In the genomic region with DNA sequence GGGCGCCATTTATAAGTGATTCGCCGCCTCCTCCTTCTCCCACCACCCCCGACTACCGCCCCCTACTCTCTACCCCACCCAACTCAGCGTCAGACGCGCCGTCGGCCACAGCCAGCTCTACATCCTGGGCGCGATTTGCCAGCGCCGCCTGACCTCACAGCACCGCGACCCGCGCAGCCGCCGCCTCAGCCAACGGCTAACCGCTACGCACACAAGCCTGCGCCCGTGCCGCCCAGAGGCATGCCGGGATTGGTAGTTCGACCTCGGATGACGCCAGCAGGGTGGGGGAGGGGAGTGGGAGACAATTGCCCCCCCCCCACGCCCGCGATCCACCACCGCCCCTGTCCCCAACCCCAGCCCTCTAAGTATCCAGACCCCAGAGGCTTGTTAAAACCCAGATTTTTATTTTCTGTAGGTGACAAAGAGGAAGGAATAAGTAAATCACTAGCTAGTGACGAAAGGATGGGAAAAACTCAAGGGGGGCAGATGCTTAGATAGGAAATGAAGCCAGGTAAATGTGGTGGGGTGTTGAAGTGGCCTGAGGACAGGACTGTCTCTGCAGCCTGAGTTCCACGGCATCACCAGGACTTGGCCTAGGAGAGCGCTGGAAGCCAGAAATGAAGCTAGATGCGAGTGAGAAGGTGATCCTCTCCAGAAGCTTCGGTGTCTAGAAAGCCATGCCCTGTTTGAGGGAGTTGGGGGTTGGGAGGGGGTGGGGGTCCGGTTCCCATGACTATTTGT, we compare ENCODE assay signal across 8 mouse cellular contexts. TPM values are rescaled to one million over a fixed set of nuclear protein-coding genes. Genes with fewer than 3 reads are reported as not detected.
DNase-seq lines count a peak whose midpoint lies in the region; ATAC-seq lines count a peak whose summit lies in the region.

TSS of gene Morf4l1 (minus strand) at position 208 of the 741 bp plus-strand sequence.

- peak within 1 kb of the TSS; percentile 99 for H3K27ac ChIP-seq in hindbrain, embryonic 14.5 days

- H3K9me3 ChIP-seq in hindbrain, embryonic 14.5 days (ENCODE audit: control insufficient read depth, low read length) = no peaks in the 10 kb centered on the region

- peaks cover 28% of the 10 kb centered on the region for H3K4me1 ChIP-seq in hindbrain, embryonic 14.5 days (replicated peaks; ENCODE audit: control insufficient read depth, insufficient read depth, low read length)

- peak; percentile 96 for DNase-seq in R1 (ENCODE audit: low read depth, low spot score)
- peak; percentile 98 to 99 for DNase-seq in cerebellum, postnatal 25 days
- peak; percentile 96 to 97 for DNase-seq in frontal cortex, postnatal 25 days (ENCODE audit: low spot score in 2 of 2)
- DNase-seq in hindbrain, embryonic 14.5 days (ENCODE audit: low spot score) = peak; percentile 98
- peak; percentile 98 for DNase-seq in left cerebral cortex, adult 11 months (ENCODE audit: low spot score)
- peak; percentile 96 to 99 for DNase-seq in lung, postnatal 4 days
- DNase-seq in retina, postnatal 7 days (ENCODE audit: low read depth, low spot score) = peak; percentile 89
- DNase-seq in urinary bladder, adult 2 months (ENCODE audit: low spot score) = peak; percentile 92

- H3K9ac ChIP-seq in hindbrain, embryonic 14.5 days = peak within 1 kb of the TSS; percentile 89

- peak within 1 kb of the TSS; percentile 83 for H3K4me3 ChIP-seq in hindbrain, embryonic 14.5 days (replicated peaks; ENCODE audit: low read length)

- ATAC-seq in hindbrain, embryonic 14.5 days (ENCODE audit: low FRiP score) = peak; percentile 99

- H3K36me3 ChIP-seq in hindbrain, embryonic 14.5 days (replicated peaks; ENCODE audit: control insufficient read depth, insufficient read depth) = 0 out of 2 replicates have a peak, but pooled peaks cover 1% of the 10 kb centered on the region

- H3K27me3 ChIP-seq in hindbrain, embryonic 14.5 days (ENCODE audit: control insufficient read depth, insufficient read depth, low read length) = no peaks in the 10 kb centered on the region

- peak within 1 kb of the TSS; percentile 86 for H3K4me2 ChIP-seq in hindbrain, embryonic 14.5 days (replicated peaks)

- WGBS in hindbrain, embryonic 14.5 days = 1% methylated on average over 39 of the region's 40 CpGs

RNA-seq across cellular contexts. Expression of gene Morf4l1, which starts in this region (rescaled TPM):
- polyA plus RNA-seq in hindbrain, embryonic 14.5 days (2014; fragmentation: Nextera tagmentation; extraction: Ambion mirVana) = 557 and 572 TPM in 2 replicates
- 399 and 411 TPM in 2 replicates for polyA plus RNA-seq in urinary bladder, adult 2 months (2012; rRNA removed)

Comparison
In these comparisons a context has a peak if more than half of its experiments do, and no peak if none do; other contexts are left out.
1. Peak in every context shown above with its lines: DNase-seq, ATAC-seq, H3K4me3 ChIP-seq and H3K27ac ChIP-seq.